Mouse (Mus musculus): Measurements from ENCODE around the gene Gria2. TPM values are rescaled to one million over a fixed set of nuclear protein-coding genes. Genes with fewer than 3 reads are reported as not detected.

Gria2 gene
- polyA plus RNA-seq, 1 experiment from 2014 or later, result 186 TPM

- Histone ChIP-seq H3K4me1 (ENCODE audit: control insufficient read depth, insufficient read depth, low read depth, low read length) (no peaks in the 10 kb centered on the region), H3K4me3 (ENCODE audit: low read length) (no peak overlapping the region), H3K27me3 (replicated peaks; ENCODE audit: control insufficient read depth, insufficient read depth, low read length) (no peaks in the 10 kb centered on the region), H3K27ac (ENCODE audit: low read depth, low read length) (no peak overlapping the region), H3K9me3 (ENCODE audit: control insufficient read depth, low read length) (no peaks in the 10 kb centered on the region), H3K36me3 (ENCODE audit: control insufficient read depth, insufficient read depth, low read length) (no peaks in the 10 kb centered on the region), H3K4me2 (ENCODE audit: low read length) (no peak overlapping the region), H3K9ac (ENCODE audit: low read depth, low read length) (no peak overlapping the region)
- ATAC-seq, result no peak
Observed at GRCm38 (mm10) chr3:80750786-80751185, 51.8 kb downstream of the Gria2 start.

- H3K4me1 ChIP-seq (ENCODE audit: control insufficient read depth, insufficient read depth, low read depth, low read length), result no peaks in the 10 kb centered on the region
- no peak overlapping the region for H3K27ac ChIP-seq (ENCODE audit: low read depth, low read length)
- H3K4me3 ChIP-seq (ENCODE audit: low read length), result no peak overlapping the region
- no peak for ATAC-seq
- no peaks in the 10 kb centered on the region for H3K9me3 ChIP-seq (ENCODE audit: control insufficient read depth, low read length)
- 57% methylated on average over 3 of the region's 3 CpGs for WGBS
- H3K4me2 ChIP-seq (ENCODE audit: low read length), result no peak overlapping the region
- H3K27me3 ChIP-seq (replicated peaks; ENCODE audit: control insufficient read depth, insufficient read depth, low read length), result no peaks in the 10 kb centered on the region
- H3K9ac ChIP-seq (ENCODE audit: low read depth, low read length), result no peak overlapping the region
- H3K36me3 ChIP-seq (ENCODE audit: control insufficient read depth, insufficient read depth, low read length), result peaks cover 6% of the 10 kb centered on the region; the same call in 1 of the 2 replicates
Observed at GRCm38 (mm10) chr3:80725205-80725604, 77.4 kb downstream of the Gria2 start.

GRCm38 (mm10) chr3:80713123-80713522, 89.5 kb downstream of the Gria2 start:
- H3K27me3 ChIP-seq (replicated peaks; ENCODE audit: control insufficient read depth, insufficient read depth, low read length), result no peaks in the 10 kb centered on the region
- no peaks in the 10 kb centered on the region for H3K9me3 ChIP-seq (ENCODE audit: control insufficient read depth, low read length)
- ATAC-seq, result peak; percentile 77
- H3K4me2 ChIP-seq (ENCODE audit: low read length), result no peak overlapping the region
- H3K4me3 ChIP-seq (ENCODE audit: low read length), result no peak overlapping the region
- H3K27ac ChIP-seq (ENCODE audit: low read depth, low read length), result no peak overlapping the region
- no peaks in the 10 kb centered on the region for H3K4me1 ChIP-seq (ENCODE audit: control insufficient read depth, insufficient read depth, low read depth, low read length)
- no peak overlapping the region for H3K9ac ChIP-seq (ENCODE audit: low read depth, low read length)
- H3K36me3 ChIP-seq (ENCODE audit: control insufficient read depth, insufficient read depth, low read length), result peaks cover 10% of the 10 kb centered on the region; the same call in 1 of the 2 replicates
- WGBS, result 49% methylated on average over 3 of the region's 3 CpGs

GRCm38 (mm10) chr3:80708992-80709391, 93.6 kb downstream of the Gria2 start:
- Histone ChIP-seq H3K4me1 (ENCODE audit: control insufficient read depth, insufficient read depth, low read depth, low read length) (no peaks in the 10 kb centered on the region), H3K27ac (ENCODE audit: low read depth, low read length) (no peak overlapping the region), H3K27me3 (replicated peaks; ENCODE audit: control insufficient read depth, insufficient read depth, low read length) (no peaks in the 10 kb centered on the region), H3K36me3 (ENCODE audit: control insufficient read depth, insufficient read depth, low read length) (peaks cover 21% of the 10 kb centered on the region), H3K9ac (ENCODE audit: low read depth, low read length) (no peak overlapping the region), H3K4me3 (ENCODE audit: low read length) (no peak overlapping the region), H3K9me3 (ENCODE audit: control insufficient read depth, low read length) (no peaks in the 10 kb centered on the region), H3K4me2 (ENCODE audit: low read length) (no peak overlapping the region)
- ATAC-seq, result no peak

GRCm38 (mm10) chr3:80702173-80702572, 100.5 kb downstream of the Gria2 start:
- Histone ChIP-seq H3K4me2 (ENCODE audit: low read length) (no peak overlapping the region), H3K4me3 (ENCODE audit: low read length) (no peak overlapping the region), H3K36me3 (ENCODE audit: control insufficient read depth, insufficient read depth, low read length) (peaks cover 8% of the 10 kb centered on the region), H3K4me1 (ENCODE audit: control insufficient read depth, insufficient read depth, low read depth, low read length) (no peaks in the 10 kb centered on the region), H3K27me3 (replicated peaks; ENCODE audit: control insufficient read depth, insufficient read depth, low read length) (no peaks in the 10 kb centered on the region), H3K9me3 (ENCODE audit: control insufficient read depth, low read length) (no peaks in the 10 kb centered on the region), H3K27ac (ENCODE audit: low read depth, low read length) (no peak overlapping the region), H3K9ac (ENCODE audit: low read depth, low read length) (no peak overlapping the region)
- WGBS, result 94% methylated on average over 3 of the region's 3 CpGs
- no peak for ATAC-seq

GRCm38 (mm10) chr3:80697523-80697922, 105.1 kb downstream of the Gria2 start:
- 84% methylated on average over 4 of the region's 4 CpGs for WGBS
- H3K9ac ChIP-seq (ENCODE audit: low read depth, low read length), result no peak overlapping the region
- H3K9me3 ChIP-seq (ENCODE audit: control insufficient read depth, low read length), result no peaks in the 10 kb centered on the region
- no peak for ATAC-seq
- no peak overlapping the region for H3K27ac ChIP-seq (ENCODE audit: low read depth, low read length)
- no peaks in the 10 kb centered on the region for H3K27me3 ChIP-seq (replicated peaks; ENCODE audit: control insufficient read depth, insufficient read depth, low read length)
- no peaks in the 10 kb centered on the region for H3K4me1 ChIP-seq (ENCODE audit: control insufficient read depth, insufficient read depth, low read depth, low read length)
- no peak overlapping the region for H3K4me3 ChIP-seq (ENCODE audit: low read length)
- H3K4me2 ChIP-seq (ENCODE audit: low read length), result no peak overlapping the region
- H3K36me3 ChIP-seq (ENCODE audit: control insufficient read depth, insufficient read depth, low read length), result peaks cover 2% of the 10 kb centered on the region; the same call in 1 of the 2 replicates

GRCm38 (mm10) chr3:80694965-80695364, 107.7 kb downstream of the Gria2 start:
- Histone ChIP-seq H3K4me3 (ENCODE audit: low read length) (no peak overlapping the region), H3K9me3 (ENCODE audit: control insufficient read depth, low read length) (no peaks in the 10 kb centered on the region), H3K36me3 (ENCODE audit: control insufficient read depth, insufficient read depth, low read length) (peaks cover 6% of the 10 kb centered on the region), H3K4me2 (ENCODE audit: low read length) (no peak overlapping the region), H3K27me3 (replicated peaks; ENCODE audit: control insufficient read depth, insufficient read depth, low read length) (no peaks in the 10 kb centered on the region), H3K27ac (ENCODE audit: low read depth, low read length) (no peak overlapping the region), H3K9ac (ENCODE audit: low read depth, low read length) (no peak overlapping the region), H3K4me1 (ENCODE audit: control insufficient read depth, insufficient read depth, low read depth, low read length) (no peaks in the 10 kb centered on the region)
- no peak for ATAC-seq
- WGBS, result 97% methylated on average over 8 of the region's 8 CpGs

- Histone ChIP-seq H3K9me3 (ENCODE audit: control insufficient read depth, low read length) (no peaks in the 10 kb centered on the region), H3K36me3 (ENCODE audit: control insufficient read depth, insufficient read depth, low read length) (no peaks in the 10 kb centered on the region), H3K4me1 (ENCODE audit: control insufficient read depth, insufficient read depth, low read depth, low read length) (no peaks in the 10 kb centered on the region), H3K4me3 (ENCODE audit: low read length) (no peak overlapping the region), H3K9ac (ENCODE audit: low read depth, low read length) (no peak overlapping the region), H3K27ac (ENCODE audit: low read depth, low read length) (no peak overlapping the region), H3K4me2 (ENCODE audit: low read length) (no peak overlapping the region), H3K27me3 (replicated peaks; ENCODE audit: control insufficient read depth, insufficient read depth, low read length) (no peaks in the 10 kb centered on the region)
- peak; percentile 17; the same call in 1 of the 2 replicates for ATAC-seq
- WGBS, result 52% methylated on average over 5 of the region's 5 CpGs
Observed at GRCm38 (mm10) chr3:80665105-80665504, 137.5 kb downstream of the Gria2 start.

GRCm38 (mm10) chr3:80663293-80663692, 139.3 kb downstream of the Gria2 start:
- H3K4me2 ChIP-seq (ENCODE audit: low read length), result no peak overlapping the region
- WGBS, result 66% methylated on average over 2 of the region's 2 CpGs
- H3K4me1 ChIP-seq (ENCODE audit: control insufficient read depth, insufficient read depth, low read depth, low read length), result no peaks in the 10 kb centered on the region
- no peak overlapping the region for H3K9ac ChIP-seq (ENCODE audit: low read depth, low read length)
- ATAC-seq, result no peak
- H3K9me3 ChIP-seq (ENCODE audit: control insufficient read depth, low read length), result no peaks in the 10 kb centered on the region
- H3K27me3 ChIP-seq (replicated peaks; ENCODE audit: control insufficient read depth, insufficient read depth, low read length), result no peaks in the 10 kb centered on the region
- no peak overlapping the region for H3K27ac ChIP-seq (ENCODE audit: low read depth, low read length)
- no peak overlapping the region for H3K4me3 ChIP-seq (ENCODE audit: low read length)
- H3K36me3 ChIP-seq (ENCODE audit: control insufficient read depth, insufficient read depth, low read length), result no peaks in the 10 kb centered on the region

GRCm38 (mm10) chr3:80661838-80662237, 140.8 kb downstream of the Gria2 start:
- no peak for ATAC-seq
- no peak overlapping the region for H3K9ac ChIP-seq (ENCODE audit: low read depth, low read length)
- H3K4me3 ChIP-seq (ENCODE audit: low read length), result no peak overlapping the region
- H3K4me1 ChIP-seq (ENCODE audit: control insufficient read depth, insufficient read depth, low read depth, low read length), result no peaks in the 10 kb centered on the region
- H3K4me2 ChIP-seq (ENCODE audit: low read length), result no peak overlapping the region
- no peaks in the 10 kb centered on the region for H3K9me3 ChIP-seq (ENCODE audit: control insufficient read depth, low read length)
- 62% methylated on average over 3 of the region's 3 CpGs for WGBS
- no peak overlapping the region for H3K27ac ChIP-seq (ENCODE audit: low read depth, low read length)
- H3K36me3 ChIP-seq (ENCODE audit: control insufficient read depth, insufficient read depth, low read length), result no peaks in the 10 kb centered on the region
- H3K27me3 ChIP-seq (replicated peaks; ENCODE audit: control insufficient read depth, insufficient read depth, low read length), result no peaks in the 10 kb centered on the region
